Mouse (Mus musculus) neural tube, embryonic 13.5 days (tissue): Measurements from ENCODE around the gene Aldh3a2. TPM values are rescaled to one million over a fixed set of nuclear protein-coding genes. Genes with fewer than 3 reads are reported as not detected.

Experiments used
- ATAC-seq: fragments of 200-750 bp; cut with Nextera tagmentation; 2 replicates; pipeline ENCODE4 v1.8.0; 2017; ENCODE audit warnings: low read depth, mild to moderate bottlenecking, moderate TSS enrichment, moderate library complexity
- H3K27ac ChIP-seq: fragments of 300-500 bp; sonication (generic); replicated peaks from 2 replicates; pipeline ENCODE4 v1.5.1; 2015; ENCODE audit warnings: moderate library complexity, mild to moderate bottlenecking, inconsistent platforms
- H3K27me3 ChIP-seq: fragments of 300-500 bp; sonication (generic); 2 replicates; pipeline ENCODE4 v1.6.1; 2015; ENCODE audit warnings: mild to moderate bottlenecking, inconsistent platforms
- H3K36me3 ChIP-seq: fragments of 300-500 bp; sonication (generic); 2 replicates; pipeline ENCODE4 v1.6.1; 2015; ENCODE audit warnings: mild to moderate bottlenecking, inconsistent platforms
- H3K4me1 ChIP-seq: fragments of 300-500 bp; sonication (generic); replicated peaks from 2 replicates; pipeline ENCODE4 v1.6.1; 2015; ENCODE audit warnings: inconsistent platforms
- H3K4me2 ChIP-seq: fragments of 300-500 bp; sonication (generic); 2 replicates; pipeline ENCODE4 v1.6.1; 2015; ENCODE audit warnings: inconsistent platforms, mild to moderate bottlenecking, moderate library complexity
- H3K4me3 ChIP-seq: fragments of 300-500 bp; sonication (generic); 2 replicates; pipeline ENCODE4 v1.5.1; 2015; ENCODE audit warnings: mild to moderate bottlenecking, inconsistent platforms
- H3K9ac ChIP-seq: fragments of 300-500 bp; sonication (generic); 2 replicates; pipeline ENCODE4 v1.6.1; 2015; ENCODE audit warnings: moderate library complexity, mild to moderate bottlenecking, inconsistent platforms
- H3K9me3 ChIP-seq: fragments of 300-500 bp; sonication (generic); 2 replicates; pipeline ENCODE4 v1.6.1; 2016; ENCODE audit warnings: inconsistent platforms
- WGBS: fragments of 180-500 bp; shearing (Covaris S2); methylation state at CpG from one replicate; pipeline ENCODE4 v1.1.7; 2015; 5-methylcytosine and 5-hydroxymethylcytosine counted together
- polyA plus RNA-seq: library from polyadenylated mRNA; unstranded; fragments of >200 nt; fragmentation: Nextera tagmentation; extraction: Ambion mirVana; gene quantifications from 2 replicates; pipeline ENCODE4 v1.2.1, GENCODE M21; 2015

Gene Aldh3a2
- polyA plus RNA-seq, 1 experiment from 2014 or later: 26.4 TPM

DNA sequence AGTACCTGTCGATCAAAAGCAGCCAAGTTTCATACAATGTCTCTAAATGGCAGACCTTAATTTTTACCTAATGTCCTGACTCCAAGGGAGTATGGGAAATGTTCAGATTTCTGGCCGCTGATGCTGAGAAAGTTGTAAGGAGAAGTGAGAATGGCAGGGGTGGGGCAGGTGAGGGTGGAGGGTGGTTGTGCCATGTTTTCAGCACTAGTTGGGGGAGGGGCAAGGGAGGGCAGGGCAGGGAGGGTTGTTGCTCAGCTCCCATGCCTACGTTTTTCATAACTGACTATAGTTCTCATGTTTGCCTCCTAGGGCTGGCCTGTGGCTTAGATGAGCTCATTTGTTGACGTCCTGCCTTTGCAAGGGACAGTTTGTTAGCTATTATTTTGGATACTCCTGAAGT, 41.8 kb downstream of the Aldh3a2 start:
- Histone ChIP-seq H3K9ac (no peak overlapping the region), H3K27me3 (no peaks in the 10 kb centered on the region), H3K4me1 (no peaks in the 10 kb centered on the region), H3K4me2 (no peak overlapping the region), H3K4me3 (no peak overlapping the region), H3K36me3 (no peaks in the 10 kb centered on the region), H3K27ac (no peak overlapping the region), H3K9me3 (no peaks in the 10 kb centered on the region)
- no peak for ATAC-seq
- 83% methylated on average over 4 of the region's 4 CpGs for WGBS

GRCm38 (mm10) chr11:61224907-61225306, 42.4 kb downstream of the Aldh3a2 start:
- H3K4me2 ChIP-seq: no peak overlapping the region
- no peaks in the 10 kb centered on the region for H3K27me3 ChIP-seq
- ATAC-seq: no peak
- H3K9ac ChIP-seq: no peak overlapping the region
- H3K9me3 ChIP-seq: no peaks in the 10 kb centered on the region
- no peak overlapping the region for H3K4me3 ChIP-seq
- H3K4me1 ChIP-seq: no peaks in the 10 kb centered on the region
- no peak overlapping the region for H3K27ac ChIP-seq
- H3K36me3 ChIP-seq: no peaks in the 10 kb centered on the region
- 90% methylated on average over 10 of the region's 10 CpGs for WGBS

DNA sequence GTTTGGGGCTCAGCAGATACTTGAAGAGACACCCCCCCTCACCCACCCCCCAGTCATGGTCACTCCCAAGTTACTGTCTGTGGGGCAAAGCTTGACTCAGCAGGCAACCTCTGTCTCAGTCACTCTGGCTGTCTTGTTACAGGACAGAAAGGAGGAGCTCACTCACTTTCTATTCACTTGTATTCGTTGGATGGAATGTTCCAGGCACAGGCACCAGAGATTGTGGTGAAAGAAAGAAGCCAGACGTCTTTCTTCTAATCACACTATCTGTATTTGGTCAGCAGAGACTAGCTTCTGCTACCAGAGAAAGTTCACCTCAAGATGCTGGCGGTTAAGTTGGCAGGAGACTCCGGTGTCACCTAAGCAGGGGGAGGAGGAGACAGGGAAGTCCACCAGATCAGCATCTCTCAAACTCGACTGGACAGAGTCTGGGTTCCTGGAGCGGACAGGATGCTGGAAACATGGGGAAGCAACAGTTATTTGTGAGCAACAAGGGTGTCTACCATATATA, 43.0 kb downstream of the Aldh3a2 start:
- Histone ChIP-seq H3K4me2 (no peak overlapping the region), H3K9ac (no peak overlapping the region), H3K27ac (no peak overlapping the region), H3K9me3 (no peaks in the 10 kb centered on the region), H3K4me1 (no peaks in the 10 kb centered on the region), H3K4me3 (no peak overlapping the region), H3K27me3 (no peaks in the 10 kb centered on the region), H3K36me3 (no peaks in the 10 kb centered on the region)
- no peak for ATAC-seq
- 90% methylated on average over 6 of the region's 6 CpGs for WGBS

GRCm38 (mm10) chr11:61222971-61223745, 44.1 kb downstream of the Aldh3a2 start:
- Histone ChIP-seq H3K36me3 (no peaks in the 10 kb centered on the region), H3K4me1 (no peaks in the 10 kb centered on the region), H3K4me3 (no peak overlapping the region), H3K9ac (no peak overlapping the region), H3K4me2 (no peak overlapping the region), H3K27ac (no peak overlapping the region), H3K27me3 (no peaks in the 10 kb centered on the region), H3K9me3 (no peaks in the 10 kb centered on the region)
- no peak for ATAC-seq
- WGBS: 94% methylated on average over 9 of the region's 9 CpGs

DNA sequence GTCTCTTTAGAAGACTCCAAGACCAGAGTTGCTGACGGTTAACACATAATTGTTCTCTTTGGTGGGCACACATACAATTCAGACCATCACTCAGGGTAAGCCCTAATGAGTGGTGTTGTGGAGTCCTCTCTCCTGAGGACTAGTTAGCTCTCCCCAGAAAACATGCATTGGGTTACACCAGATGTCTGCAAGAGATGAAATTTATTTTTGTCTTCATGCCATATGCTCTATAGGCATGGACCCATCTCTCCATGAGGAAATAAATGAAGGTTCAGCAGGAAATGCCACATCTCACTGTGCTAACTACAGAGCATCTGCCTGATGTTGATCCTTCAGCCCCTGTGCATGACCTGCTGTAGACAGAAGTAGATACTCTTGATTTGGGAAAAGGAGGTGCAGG, 45.3 kb downstream of the Aldh3a2 start:
- ATAC-seq: no peak
- Histone ChIP-seq H3K4me1 (no peaks in the 10 kb centered on the region), H3K27me3 (no peaks in the 10 kb centered on the region), H3K4me3 (no peak overlapping the region), H3K36me3 (no peaks in the 10 kb centered on the region), H3K9me3 (no peaks in the 10 kb centered on the region), H3K27ac (no peak overlapping the region), H3K4me2 (no peak overlapping the region), H3K9ac (no peak overlapping the region)
- 88% methylated on average over 1 of the region's 1 CpGs for WGBS

DNA sequence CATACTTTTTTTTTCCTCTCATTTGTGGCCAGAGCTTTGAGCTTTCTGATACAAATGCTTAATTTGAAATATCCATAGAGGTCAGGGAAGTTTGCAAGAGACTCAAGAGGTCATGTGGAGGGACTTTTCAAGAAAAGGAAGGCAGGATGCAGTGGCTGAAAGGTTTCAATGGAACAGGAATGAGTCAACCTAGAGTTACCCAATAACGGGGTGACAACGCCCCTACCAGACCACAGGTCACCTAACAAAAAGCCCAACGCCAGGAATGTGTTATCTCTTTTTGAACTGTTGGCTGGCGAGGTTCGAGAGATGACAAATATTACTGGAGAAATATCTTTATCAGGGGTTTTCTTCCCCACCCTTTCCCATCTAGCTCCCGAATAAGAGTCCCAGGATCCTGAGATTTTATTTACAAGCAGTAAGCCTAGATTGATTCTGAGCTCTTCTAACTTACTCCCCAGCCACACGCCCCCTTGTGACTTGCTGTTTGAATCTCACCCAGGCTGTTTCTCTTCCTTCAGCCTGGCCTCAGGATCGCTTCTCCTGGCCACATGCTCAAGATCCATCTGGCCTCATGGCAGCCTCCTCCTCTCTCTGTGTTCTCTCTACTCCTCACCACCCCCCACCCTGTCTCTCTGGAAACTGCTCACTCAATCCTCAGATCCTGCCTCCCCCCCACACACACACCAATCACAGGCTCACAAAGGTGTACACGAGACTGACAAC, 46.9 kb downstream of the Aldh3a2 start:
- H3K27me3 ChIP-seq: no peaks in the 10 kb centered on the region
- H3K36me3 ChIP-seq: no peaks in the 10 kb centered on the region
- H3K9me3 ChIP-seq: no peaks in the 10 kb centered on the region
- no peak overlapping the region for H3K4me3 ChIP-seq
- 75% methylated on average over 9 of the region's 9 CpGs for WGBS
- H3K27ac ChIP-seq: no peak overlapping the region
- no peak overlapping the region for H3K9ac ChIP-seq
- no peaks in the 10 kb centered on the region for H3K4me1 ChIP-seq
- H3K4me2 ChIP-seq: no peak overlapping the region
- no peak for ATAC-seq

DNA sequence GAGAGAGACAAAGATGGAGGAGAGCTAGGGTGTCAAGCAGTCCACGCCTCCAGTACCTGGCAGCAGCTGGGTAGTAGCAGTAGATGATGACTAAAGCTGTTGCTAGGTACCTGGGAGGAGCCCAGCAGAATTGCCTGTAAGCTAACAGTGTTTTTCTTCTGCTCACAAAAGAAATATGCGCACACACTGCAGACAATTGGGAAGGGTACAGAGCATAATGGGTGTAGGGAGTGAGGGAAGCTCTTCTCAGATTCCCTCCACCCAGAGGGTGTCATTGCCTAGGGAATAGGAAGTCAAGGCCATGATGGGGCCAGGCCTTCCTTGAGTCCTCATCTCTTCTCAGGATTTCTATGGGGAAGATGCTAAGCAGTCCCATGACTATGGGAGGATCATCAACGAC, 51.3 kb downstream of the Aldh3a2 start:
- no peaks in the 10 kb centered on the region for H3K9me3 ChIP-seq
- WGBS: 79% methylated on average over 3 of the region's 3 CpGs
- peaks cover 10% of the 10 kb centered on the region; the same call in 1 of the 2 replicates for H3K27me3 ChIP-seq
- no peak overlapping the region for H3K27ac ChIP-seq
- H3K4me3 ChIP-seq: no peak overlapping the region
- H3K4me2 ChIP-seq: no peak overlapping the region
- no peak overlapping the region for H3K9ac ChIP-seq
- H3K4me1 ChIP-seq: no peaks in the 10 kb centered on the region
- no peak for ATAC-seq
- H3K36me3 ChIP-seq: no peaks in the 10 kb centered on the region

DNA sequence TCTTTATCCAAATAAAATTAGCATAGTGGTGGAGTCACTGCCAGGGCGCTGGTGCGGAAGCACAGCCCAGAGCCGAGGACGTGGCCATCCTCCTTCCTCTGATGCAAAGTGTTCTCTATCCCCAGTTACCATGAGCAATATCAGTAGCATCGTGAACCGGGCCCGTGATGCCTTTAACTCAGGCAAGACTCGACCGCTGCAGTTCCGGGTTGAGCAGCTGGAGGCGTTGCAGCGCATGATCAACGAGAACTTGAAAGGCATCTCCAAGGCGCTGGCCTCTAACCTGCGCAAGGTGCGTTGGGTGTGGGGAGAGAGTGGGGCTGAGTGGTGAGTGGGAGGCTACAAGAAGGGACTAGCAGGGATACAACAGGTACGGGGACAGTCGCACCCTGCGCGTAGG, 55.2 kb downstream of the Aldh3a2 start:
- Histone ChIP-seq H3K4me3 (no peak overlapping the region), H3K36me3 (no peaks in the 10 kb centered on the region), H3K4me2 (no peak overlapping the region), H3K27me3 (peaks cover 10% of the 10 kb centered on the region; the same call in 1 of the 2 replicates), H3K9ac (no peak overlapping the region), H3K27ac (no peak overlapping the region), H3K9me3 (no peaks in the 10 kb centered on the region), H3K4me1 (no peaks in the 10 kb centered on the region)
- WGBS: 41% methylated on average over 20 of the region's 20 CpGs
- ATAC-seq: no peak

DNA sequence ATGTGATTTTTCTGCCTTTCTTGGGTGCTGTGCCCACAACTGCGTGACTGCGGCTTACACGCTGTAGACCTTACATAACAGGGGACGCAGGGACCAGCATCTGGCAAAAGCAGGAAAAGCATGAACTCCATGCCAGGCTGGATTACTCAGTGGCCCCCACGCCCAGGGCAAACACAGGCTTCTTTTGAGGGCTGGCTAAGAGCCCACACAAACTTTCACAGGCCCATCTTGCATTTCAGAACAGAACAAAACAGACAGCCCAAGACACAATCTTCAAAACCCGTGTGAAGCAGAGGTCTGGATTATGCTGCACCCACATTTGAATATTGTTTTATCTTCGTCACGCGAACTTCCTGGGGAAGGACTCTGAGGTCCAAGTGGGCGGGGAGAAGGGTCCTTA, 58.9 kb downstream of the Aldh3a2 start:
- Histone ChIP-seq H3K9ac (no peak overlapping the region), H3K9me3 (no peaks in the 10 kb centered on the region), H3K4me1 (no peaks in the 10 kb centered on the region), H3K36me3 (no peaks in the 10 kb centered on the region), H3K27me3 (peaks cover 10% of the 10 kb centered on the region; the same call in 1 of the 2 replicates), H3K4me3 (no peak overlapping the region), H3K27ac (no peak overlapping the region), H3K4me2 (no peak overlapping the region)
- no peak for ATAC-seq
- 79% methylated on average over 10 of the region's 10 CpGs for WGBS

DNA sequence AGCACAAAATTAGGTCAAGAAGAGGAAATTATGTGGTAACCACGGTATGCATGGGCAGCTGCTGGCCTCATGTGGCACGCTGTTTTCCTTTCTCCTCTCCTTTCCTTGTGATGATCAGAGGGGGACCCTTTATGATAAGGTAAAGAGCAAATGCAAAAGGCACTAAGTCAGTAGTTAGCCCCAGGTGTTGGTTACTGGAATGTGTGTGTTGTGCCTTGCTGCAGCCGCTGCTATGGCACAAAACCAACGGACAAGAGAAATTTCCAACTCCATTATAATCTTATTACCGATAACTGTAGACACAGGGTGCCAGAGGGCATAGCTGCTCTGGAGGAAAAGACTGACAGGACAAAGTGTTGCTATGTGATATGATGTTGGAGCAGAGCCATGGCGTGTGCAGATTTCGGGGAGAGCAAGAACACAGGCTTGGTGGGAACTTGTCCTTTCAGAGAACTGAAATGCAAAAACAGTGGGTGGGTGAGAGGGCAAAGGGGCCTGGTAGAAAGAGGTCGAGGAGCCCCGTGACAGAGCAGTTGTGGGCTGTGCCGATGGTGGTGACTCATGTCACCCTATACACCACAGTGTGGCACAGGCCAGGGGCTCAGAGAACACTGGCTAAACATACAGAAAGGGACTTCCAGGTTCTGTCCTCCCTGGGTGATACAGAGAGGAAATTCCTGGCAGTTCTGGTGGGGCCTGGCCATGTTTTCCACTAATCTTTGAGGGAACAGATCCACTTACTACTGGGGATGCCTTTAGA, 59.6 kb downstream of the Aldh3a2 start, which contains the start of gene Aldh3a1:
TSS of gene Aldh3a1 (plus strand) at position 51 of the 760 bp plus-strand sequence.
- no peaks in the 10 kb centered on the region for H3K36me3 ChIP-seq
- no peak within 1 kb of the TSS for H3K27ac ChIP-seq
- no peak within 1 kb of the TSS for H3K9ac ChIP-seq
- H3K27me3 ChIP-seq: peaks cover 6% of the 10 kb centered on the region; the same call in 1 of the 2 replicates
- H3K4me2 ChIP-seq: no peak within 1 kb of the TSS
- 74% methylated on average over 10 of the region's 10 CpGs for WGBS
- H3K4me1 ChIP-seq: no peaks in the 10 kb centered on the region
- ATAC-seq: no peak
- no peaks in the 10 kb centered on the region for H3K9me3 ChIP-seq
- no peak within 1 kb of the TSS for H3K4me3 ChIP-seq

GRCm38 (mm10) chr11:61206136-61206535, 61.1 kb downstream of the Aldh3a2 start:
- H3K4me2 ChIP-seq: no peak overlapping the region
- H3K4me1 ChIP-seq: no peaks in the 10 kb centered on the region
- H3K4me3 ChIP-seq: no peak overlapping the region
- no peaks in the 10 kb centered on the region for H3K27me3 ChIP-seq
- no peak overlapping the region for H3K9ac ChIP-seq
- no peaks in the 10 kb centered on the region for H3K36me3 ChIP-seq
- H3K9me3 ChIP-seq: no peaks in the 10 kb centered on the region
- no peak overlapping the region for H3K27ac ChIP-seq
- ATAC-seq: no peak
- 88% methylated on average over 3 of the region's 3 CpGs for WGBS
